Mouse (Mus musculus): ENCODE data around the gene Fcgr1.
"Not testable (repeated sequence)": the region's sequence is repeated elsewhere in the genome, so short reads cannot be mapped to it uniquely, and the experiment has no call there.

DNA sequence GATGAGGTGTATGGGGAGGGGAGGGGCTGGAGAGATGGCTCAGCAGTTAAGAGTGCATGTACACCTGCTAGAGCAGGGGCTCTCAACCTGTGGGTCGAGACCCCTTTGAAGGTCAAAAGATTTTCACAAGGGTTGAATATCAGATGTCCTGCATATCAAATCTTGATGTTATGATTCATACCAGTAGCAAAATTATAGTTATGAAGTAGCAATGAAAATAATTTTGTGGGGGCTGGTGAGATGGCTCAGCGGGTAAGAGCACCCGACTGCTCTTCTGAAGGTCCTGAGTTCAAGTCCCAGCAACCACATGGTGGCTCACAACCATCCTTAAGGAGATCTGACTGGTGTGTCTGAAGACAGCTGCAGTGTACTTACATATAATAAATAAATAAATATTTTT is 3.0 kb downstream of the Fcgr1 start:
- not testable (repeated sequence) for TF ChIP-seq CTCF (IDR thresholded peaks at IDR 0.05; ENCODE audit: low read depth, low read length); POLR2A (IDR thresholded peaks at IDR 0.05; ENCODE audit: extremely low read depth, insufficient read depth, low read length)
